Mouse (Mus musculus) cortical plate, adult 2 months (tissue): ENCODE data around the gene Slc35g1. TPM values are rescaled to one million over a fixed set of nuclear protein-coding genes. Genes with fewer than 3 reads are reported as not detected.
A peak's percentile ranks its signal among the peaks of the same experiment; 100 is the strongest.

ENCODE experiments used
- H3K27ac ChIP-seq: fragments of 200-500 bp; 2 replicates; pipeline ENCODE4 v1.5.1; 2012; ENCODE audit warnings: low read length, control low read depth, inconsistent platforms; ENCODE audit not compliant: insufficient read depth
- H3K4me1 ChIP-seq: fragments of 200-500 bp; 2 replicates; pipeline ENCODE4 v1.6.1; 2011; ENCODE audit warnings: low read length; ENCODE audit not compliant: control insufficient read depth, insufficient read depth
- H3K4me3 ChIP-seq: fragments of 200-500 bp; 2 replicates; pipeline ENCODE4 v1.5.1; 2011; ENCODE audit warnings: mild to moderate bottlenecking, low read length, control low read depth; ENCODE audit not compliant: insufficient read depth
- CTCF ChIP-seq: fragments of 200-500 bp; IDR thresholded peaks from 2 replicates; pipeline ENCODE4 v1.5.1; 2011; ENCODE audit warnings: mild to moderate bottlenecking, control low read depth, low read length; ENCODE audit not compliant: insufficient read depth; ENCODE audit errors: extremely low read depth
- POLR2A ChIP-seq: fragments of 200-500 bp; IDR thresholded peaks from 2 replicates; pipeline ENCODE4 v1.6.1; 2011; ENCODE audit warnings: mild to moderate bottlenecking, low read length, control low read depth; ENCODE audit not compliant: insufficient read depth; ENCODE audit errors: extremely low read depth
- polyA plus RNA-seq: library from polyadenylated mRNA; depleted of rRNA; stranded (reverse); fragments of >200 nt; gene quantifications from 2 replicates; pipeline ENCODE4 v1.2.3, GENCODE M21; 2012; rRNA removed

Gene Slc35g1
- polyA plus RNA-seq, 1 experiment: 1.6 TPM

GRCm38 (mm10) chr19:38423884-38424283 is 28.1 kb downstream of the Slc35g1 start:
- no peaks in the 10 kb centered on the region for H3K4me1 ChIP-seq
- H3K27ac ChIP-seq: no peak overlapping the region
- H3K4me3 ChIP-seq: no peak overlapping the region
- TF ChIP-seq POLR2A (no peak), CTCF (peak; percentile 6; the same call in 1 of the 2 replicates)

DNA sequence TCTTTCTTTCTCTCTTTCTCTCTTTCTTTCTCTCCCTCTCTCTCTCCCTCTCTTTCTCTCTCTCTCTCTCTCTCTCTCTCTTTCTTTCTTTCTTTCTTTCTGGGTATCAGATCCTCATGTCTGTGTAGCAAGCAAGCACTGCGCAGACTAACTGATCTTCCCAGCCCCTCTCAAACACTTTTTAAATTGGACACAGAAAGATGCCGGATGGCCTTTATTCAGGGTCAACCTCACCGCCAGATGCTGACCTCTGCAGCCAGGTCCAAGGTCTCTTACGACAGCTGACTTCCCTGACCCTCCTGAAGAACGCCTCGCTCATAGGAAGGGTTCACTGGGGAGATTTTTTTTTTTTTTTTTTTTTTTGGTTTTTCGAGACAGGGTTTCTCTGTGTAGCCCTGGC is 28.8 kb downstream of the Slc35g1 start:
- TF ChIP-seq CTCF: no peak
- TF ChIP-seq POLR2A: no peak
- Histone ChIP-seq H3K4me3 (no peak overlapping the region), H3K4me1 (no peaks in the 10 kb centered on the region), H3K27ac (no peak overlapping the region)

DNA sequence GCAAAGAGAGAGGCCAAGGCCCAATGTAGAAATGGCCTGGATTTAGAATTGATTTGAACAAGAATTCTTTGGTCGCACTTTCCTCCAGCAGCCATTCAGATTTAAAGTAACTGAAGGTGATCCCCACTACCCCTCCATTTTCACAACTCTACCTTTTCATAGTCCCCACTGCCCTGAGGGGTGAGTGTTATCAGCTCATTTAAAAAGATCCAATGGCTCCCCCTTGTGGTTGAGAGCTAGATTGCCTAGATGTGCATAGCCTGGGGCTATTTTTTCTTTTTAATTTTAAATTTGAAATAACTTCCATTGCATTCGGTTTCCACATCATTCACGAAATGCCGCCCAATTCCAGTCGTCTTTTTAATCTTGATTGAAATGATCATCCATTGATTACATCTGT is 33.5 kb downstream of the Slc35g1 start:
- TF ChIP-seq CTCF (peak; percentile 42; the same call in 1 of the 2 replicates), POLR2A (no peak)
- Histone ChIP-seq H3K4me1 (no peaks in the 10 kb centered on the region), H3K4me3 (no peak overlapping the region), H3K27ac (no peak overlapping the region)

DNA sequence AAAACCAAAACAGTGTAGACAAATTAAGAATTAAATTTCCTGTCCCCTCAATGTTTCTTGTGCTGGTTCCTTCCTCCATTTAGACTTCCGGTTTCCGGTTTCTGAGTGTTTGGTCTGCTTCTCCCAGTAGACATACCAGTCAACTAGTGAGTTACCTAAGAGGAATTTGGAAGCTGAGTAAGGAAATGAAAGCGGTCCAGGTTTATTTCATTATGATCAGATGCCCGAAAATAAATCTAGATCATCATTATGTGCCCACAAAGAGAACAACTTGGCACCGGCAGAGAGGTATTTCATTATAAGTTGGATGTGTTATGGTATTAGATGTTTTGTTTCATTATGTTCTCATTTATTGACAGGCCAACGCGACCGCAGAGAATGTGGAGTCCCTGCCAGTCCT is 34.7 kb downstream of the Slc35g1 start:
- Histone ChIP-seq H3K4me1 (no peaks in the 10 kb centered on the region), H3K27ac (no peak overlapping the region), H3K4me3 (no peak overlapping the region)
- TF ChIP-seq CTCF (no peak), POLR2A (no peak)

DNA sequence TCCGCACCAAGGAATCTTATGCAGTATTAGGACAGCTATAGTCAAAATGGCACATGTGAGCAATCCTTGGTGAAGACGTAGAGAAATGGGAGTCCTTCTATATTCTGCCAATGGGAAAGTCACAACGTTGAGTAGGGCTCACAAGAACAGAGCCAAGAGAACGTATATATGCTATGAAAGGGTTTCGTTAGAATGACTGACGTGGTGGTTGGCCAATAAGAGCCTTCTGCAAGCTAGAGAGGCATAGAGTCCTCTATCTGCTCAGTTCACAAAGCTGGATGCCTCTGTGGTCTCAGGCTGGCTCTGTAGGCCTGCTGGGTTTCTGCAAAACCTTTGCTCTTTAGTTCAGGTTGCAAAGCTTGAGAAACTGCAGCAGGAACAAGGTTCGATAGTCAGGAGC is 35.5 kb downstream of the Slc35g1 start:
- H3K27ac ChIP-seq: no peak overlapping the region

GRCm38 (mm10) chr19:38432021-38432420 is 36.2 kb downstream of the Slc35g1 start:
- Histone ChIP-seq H3K27ac (no peak overlapping the region), H3K4me3 (no peak overlapping the region), H3K4me1 (no peaks in the 10 kb centered on the region)
- TF ChIP-seq CTCF (no peak), POLR2A (no peak)

More for the DNA sequence above, 35.5 kb downstream of the Slc35g1 start:
- TF ChIP-seq POLR2A (no peak), CTCF (no peak)
- Histone ChIP-seq H3K4me1 (no peaks in the 10 kb centered on the region), H3K4me3 (no peak overlapping the region)

DNA sequence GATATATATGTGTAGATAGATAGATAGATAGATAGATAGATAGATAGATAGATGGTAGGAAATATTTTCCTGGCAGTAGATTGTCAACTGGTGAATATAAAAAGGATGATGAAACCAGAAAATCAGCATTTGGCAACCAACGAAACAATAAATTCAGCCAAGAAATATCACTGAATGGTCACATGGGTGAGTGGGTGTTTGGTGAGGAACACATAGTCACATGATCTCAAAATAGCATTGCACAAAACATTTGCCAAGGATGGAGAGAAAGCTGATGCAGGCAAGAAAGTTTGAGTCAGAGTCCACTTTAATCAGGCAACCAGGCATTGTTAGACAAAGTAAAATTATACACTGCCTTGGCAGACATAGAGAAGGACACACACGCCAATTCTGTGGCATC is 37.6 kb downstream of the Slc35g1 start:
- no peak overlapping the region for H3K4me3 ChIP-seq
- H3K27ac ChIP-seq: no peak overlapping the region
- TF ChIP-seq CTCF (no peak), POLR2A (no peak)
- no peaks in the 10 kb centered on the region for H3K4me1 ChIP-seq

GRCm38 (mm10) chr19:38435221-38435620 is 39.4 kb downstream of the Slc35g1 start:
- Histone ChIP-seq H3K4me1 (no peaks in the 10 kb centered on the region), H3K4me3 (no peak overlapping the region), H3K27ac (no peak overlapping the region)
- no peak for TF ChIP-seq CTCF
- no peak for TF ChIP-seq POLR2A

GRCm38 (mm10) chr19:38441860-38442259 is 46.1 kb downstream of the Slc35g1 start:
- H3K4me1 ChIP-seq: no peaks in the 10 kb centered on the region
- H3K27ac ChIP-seq: no peak overlapping the region
- TF ChIP-seq CTCF: no peak
- TF ChIP-seq POLR2A: no peak
- H3K4me3 ChIP-seq: no peak overlapping the region

- no peak overlapping the region for H3K27ac ChIP-seq
- TF ChIP-seq POLR2A (no peak), CTCF (no peak)
- H3K4me1 ChIP-seq: no peaks in the 10 kb centered on the region
- no peak overlapping the region for H3K4me3 ChIP-seq
Measured at GRCm38 (mm10) chr19:38445758-38446157, 50.0 kb downstream of the Slc35g1 start.

Other genes with a start within 250 kb of the Slc35g1 start
- gene Fra10ac1, start 171.8 kb upstream of the Slc35g1 start, polyA plus RNA-seq: 21.4 and 24.9 TPM in 2 replicates
- gene Lgi1, start 131.4 kb upstream of the Slc35g1 start, polyA plus RNA-seq: 80.9 and 90.5 TPM in 2 replicates
- gene Plce1, start 85.1 kb downstream of the Slc35g1 start, polyA plus RNA-seq: 1.8 and 2.2 TPM in 2 replicates